Mouse (Mus musculus) thymus, postnatal 36 days (tissue): Measurements from ENCODE around the gene Ift88.

Experiments
- DNase-seq, 2 experiments: peaks; one replicate each; pipeline ENCODE4 v3.0.0; 2022; ENCODE audit warnings: mixed read lengths in 2 of 2

Gene Ift88

DNA sequence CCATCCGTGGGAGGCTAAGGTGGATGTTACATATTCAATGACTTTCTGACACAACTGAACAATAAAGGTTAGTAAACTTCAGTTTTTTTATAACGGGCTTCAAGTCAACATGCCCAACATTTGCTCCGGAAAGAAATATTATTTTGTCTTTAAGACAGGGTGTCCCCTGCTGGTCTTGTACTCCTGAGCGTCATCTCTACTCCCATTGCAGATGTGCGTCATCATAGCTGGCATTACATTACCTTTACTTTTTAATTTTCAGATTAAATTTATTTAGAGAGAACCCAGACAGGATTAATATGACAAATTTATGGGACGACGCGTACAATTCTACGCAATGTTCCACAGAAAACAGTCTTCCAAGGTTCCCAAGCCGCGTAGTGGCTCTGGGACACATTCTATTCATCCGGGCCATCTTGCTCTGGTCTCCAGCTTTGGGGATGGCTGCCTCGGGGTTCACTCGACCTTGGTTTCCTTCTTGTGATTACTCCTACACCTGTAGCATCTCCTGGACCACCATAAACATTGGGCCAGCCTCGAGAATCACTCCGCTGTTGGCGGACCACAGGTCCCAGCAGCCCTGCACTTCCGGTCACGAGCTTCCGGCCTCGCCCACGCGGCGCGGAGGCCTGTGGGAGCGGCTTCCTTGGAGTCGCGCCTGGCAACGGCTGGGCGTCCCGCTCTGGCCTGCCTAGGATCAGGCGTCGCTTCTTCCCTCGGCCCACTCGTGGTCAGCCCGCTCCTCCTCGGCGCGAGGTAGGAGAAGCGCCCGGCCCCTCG is at the start of gene Ift88:
TSS of gene Ift88 (plus strand) at position 631 of the 780 bp plus-strand sequence.
- DNase-seq = peak; percentile 83 to 84

DNA sequence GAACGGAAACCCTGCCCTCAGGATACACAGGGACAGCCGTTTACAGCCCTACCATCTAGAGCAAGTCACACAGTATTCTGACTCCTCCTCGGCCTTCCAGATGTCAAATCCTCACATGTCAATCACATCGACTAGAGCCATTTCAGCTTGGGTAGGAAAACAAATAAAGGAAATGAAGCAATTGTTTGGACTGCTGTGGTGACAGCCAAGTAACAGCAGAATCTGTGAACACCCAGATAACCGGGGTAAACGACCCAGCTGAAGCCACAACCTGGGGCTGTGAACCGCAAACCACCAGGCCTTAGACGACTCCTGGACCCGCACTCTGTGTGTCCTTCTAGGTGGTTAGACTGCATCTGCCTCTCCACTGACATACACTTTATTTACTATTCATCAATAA is 48.7 kb upstream of the Ift88 start:
- DNase-seq = no peak

DNA sequence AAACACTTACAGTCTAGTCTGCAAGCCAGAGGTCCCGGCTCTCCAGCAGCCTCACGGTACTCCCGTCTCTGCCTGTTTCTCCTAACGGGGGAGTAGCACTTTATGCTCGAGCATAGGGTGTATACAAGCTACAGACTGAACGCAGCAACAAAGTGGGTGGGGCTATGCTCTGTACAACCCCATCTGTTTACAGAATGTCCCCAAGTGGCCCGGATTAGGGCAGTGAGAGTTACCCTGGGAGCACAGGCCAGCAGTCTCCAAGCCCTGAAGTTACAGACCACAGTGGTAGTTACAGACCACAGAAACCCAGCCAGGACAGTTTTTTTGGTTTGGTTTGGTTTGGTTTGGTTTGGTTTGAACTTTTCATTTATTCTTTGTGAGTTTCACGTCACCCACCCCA is 47.8 kb upstream of the Ift88 start:
- no peak for DNase-seq

DNA sequence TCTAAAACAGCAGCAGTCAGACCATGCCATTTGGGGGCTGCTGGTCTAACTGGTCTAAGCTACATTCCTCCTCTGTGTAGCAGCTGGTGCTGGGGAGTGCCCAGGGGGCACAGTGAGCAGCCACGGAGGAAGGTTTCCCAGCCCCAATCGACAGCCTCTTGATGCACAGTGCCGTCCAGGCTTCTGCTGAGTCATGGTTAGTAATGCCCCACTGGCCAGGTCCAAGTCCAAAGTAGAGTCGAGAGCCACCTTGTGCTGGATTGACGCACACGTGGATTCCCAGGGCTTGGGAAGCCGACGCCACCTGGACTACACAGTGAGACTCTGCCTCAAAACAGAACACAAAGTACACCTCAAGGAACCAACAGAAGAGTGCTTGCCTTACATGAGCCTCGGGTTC is 46.9 kb upstream of the Ift88 start:
- DNase-seq = no peak

DNA sequence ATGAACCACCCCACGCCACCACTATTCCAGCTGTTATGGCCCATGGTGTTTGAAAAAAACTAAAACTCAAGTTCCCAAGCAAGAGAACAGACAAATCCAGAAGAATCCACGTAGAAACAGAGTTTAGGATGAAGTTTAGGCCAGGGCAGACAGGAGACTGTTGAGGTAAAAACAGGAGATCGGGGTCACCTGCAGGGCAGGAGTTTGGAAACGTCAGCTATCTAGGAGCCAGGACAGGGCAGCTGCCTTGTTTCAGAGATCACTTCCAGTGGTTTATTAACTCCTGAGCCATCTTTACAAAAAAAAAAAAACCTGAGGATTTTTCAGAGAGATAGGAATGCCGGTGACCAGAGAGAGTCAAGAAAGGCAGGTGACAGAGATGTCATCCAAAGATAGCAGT is 46.3 kb upstream of the Ift88 start:
- DNase-seq = no peak

DNA sequence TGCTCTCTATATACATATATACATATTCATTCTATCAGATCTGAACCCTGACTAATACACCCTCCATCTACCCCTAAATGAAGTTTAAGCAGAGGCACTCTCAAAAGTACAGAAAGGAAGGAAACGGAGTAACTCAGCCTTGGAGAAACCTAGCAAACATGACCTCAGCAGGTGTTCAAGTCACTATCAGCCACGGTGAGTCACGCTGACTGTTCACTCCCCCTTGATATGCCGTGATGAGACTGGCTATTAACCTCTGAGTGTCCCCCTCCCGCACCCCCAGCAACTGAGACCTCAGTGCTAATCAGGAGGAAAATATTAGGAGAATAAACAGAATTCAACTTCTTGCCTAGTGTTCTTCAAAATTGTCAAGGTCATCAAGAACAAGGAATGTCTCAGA is 38.2 kb upstream of the Ift88 start:
- DNase-seq = no peak

DNA sequence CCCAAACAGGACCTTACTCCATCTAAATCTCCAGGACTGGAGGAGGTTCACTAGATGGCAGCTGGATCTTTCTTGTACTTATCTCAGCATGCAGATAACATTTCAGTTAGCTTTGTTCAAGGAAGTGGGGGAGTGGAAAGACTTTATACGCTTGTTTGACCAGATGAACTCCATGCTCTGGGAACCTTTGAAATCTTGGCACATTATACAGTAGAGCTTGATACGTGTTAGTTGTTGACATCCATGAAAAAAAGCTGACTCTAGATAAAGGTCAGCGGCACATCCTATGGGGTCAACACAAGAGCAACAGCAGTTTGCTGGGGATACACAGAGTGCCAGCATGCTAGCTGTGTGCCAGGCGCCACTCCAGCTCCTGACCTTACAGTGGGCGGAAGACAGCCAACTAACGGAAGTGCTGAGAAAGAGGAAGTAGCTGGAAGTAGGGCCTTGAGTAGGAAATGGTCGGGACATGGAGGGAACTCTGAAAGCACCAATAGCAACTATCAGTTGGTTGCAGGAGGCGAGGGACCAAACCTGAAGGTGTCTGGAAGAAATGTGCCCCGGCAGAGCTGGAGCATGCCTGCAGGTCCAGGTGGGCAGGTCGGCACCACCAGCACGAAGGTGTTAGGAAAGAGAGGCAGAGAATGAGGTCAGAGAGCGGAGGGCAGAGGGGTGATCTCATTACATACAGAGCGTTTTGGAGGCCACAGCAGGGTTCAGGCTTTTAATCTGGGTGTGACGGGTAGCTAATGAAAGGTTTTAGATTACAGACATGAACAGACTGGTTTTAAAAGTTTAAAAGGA is 36.9 kb upstream of the Ift88 start:
- no peak for DNase-seq

DNA sequence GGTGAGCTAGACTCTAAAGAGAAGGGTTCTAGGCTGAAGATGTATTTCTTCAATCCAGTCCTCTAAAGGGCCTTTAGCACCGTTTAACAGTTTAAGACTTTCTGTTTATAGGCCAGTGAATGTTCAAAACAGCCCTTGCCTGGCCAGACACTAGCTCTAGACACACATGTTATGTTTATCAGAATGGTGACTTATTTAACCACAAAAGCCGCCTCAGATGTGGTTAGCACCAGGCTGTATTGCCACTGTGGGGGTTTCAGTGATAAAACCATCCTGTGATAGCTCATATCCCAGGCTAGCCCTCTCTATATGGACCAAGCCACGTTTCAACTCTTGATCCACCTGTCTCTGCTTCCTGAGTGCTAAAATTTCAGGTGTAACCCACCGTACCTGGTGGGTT is 32.2 kb upstream of the Ift88 start:
- no peak for DNase-seq

DNA sequence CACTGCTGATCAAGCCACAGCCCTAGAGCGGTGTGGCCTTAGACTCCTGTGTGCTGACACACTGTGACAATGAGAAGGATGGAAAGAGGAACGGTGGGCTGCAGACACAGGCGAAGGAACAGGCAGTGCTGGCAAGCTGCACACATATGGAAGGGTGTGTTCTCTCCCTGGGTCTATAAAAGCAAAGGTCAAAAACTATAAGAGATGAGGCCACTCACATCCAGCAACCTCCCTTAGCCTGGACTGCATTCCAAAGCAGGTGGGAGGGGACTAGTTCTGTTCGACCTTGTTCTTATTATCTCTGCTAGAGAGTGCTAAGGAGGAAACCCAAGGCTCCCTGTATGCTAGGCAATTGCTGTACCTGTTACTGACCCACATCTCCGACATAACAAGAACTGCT is 31.6 kb upstream of the Ift88 start:
- DNase-seq = no peak

DNA sequence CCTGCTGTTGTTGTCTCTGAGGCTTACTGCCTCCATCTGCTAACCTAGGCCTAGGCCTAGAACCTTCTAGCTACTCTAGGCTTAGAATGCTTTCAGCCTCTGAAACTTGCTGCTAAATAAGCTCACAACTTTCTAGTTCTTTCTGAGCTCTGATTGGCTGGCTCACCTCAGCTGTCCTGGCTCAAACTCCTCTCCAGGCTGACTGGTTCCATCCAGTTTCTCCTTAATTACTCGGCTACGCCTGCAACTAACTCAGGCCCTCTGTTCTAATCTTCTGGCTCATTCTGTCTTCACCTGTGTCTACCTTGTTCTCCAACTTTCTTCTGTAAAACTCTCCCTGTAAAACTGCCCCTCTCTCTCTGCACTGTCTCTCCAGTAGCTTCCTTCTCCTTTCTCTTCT is 28.4 kb upstream of the Ift88 start:
- DNase-seq = no peak

DNA sequence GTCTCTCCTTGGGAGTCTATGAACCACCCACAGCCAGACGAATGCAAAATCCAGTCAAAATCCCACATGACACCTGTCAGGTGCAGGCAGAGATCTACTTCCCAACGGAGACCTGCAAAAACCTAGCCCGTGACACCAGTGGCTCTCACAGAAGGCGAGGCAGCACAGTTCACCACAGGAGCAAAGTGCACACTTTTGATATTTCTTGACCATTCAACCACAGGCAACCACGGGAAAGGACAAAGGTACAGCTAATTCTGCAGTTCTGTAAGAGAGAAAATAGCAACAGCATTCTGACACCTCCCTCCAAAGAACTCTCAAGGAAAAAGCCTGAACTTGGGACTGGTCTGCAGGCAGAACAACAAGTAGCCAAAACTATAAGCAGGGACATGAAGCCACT is 26.6 kb upstream of the Ift88 start:
- DNase-seq = no peak

DNA sequence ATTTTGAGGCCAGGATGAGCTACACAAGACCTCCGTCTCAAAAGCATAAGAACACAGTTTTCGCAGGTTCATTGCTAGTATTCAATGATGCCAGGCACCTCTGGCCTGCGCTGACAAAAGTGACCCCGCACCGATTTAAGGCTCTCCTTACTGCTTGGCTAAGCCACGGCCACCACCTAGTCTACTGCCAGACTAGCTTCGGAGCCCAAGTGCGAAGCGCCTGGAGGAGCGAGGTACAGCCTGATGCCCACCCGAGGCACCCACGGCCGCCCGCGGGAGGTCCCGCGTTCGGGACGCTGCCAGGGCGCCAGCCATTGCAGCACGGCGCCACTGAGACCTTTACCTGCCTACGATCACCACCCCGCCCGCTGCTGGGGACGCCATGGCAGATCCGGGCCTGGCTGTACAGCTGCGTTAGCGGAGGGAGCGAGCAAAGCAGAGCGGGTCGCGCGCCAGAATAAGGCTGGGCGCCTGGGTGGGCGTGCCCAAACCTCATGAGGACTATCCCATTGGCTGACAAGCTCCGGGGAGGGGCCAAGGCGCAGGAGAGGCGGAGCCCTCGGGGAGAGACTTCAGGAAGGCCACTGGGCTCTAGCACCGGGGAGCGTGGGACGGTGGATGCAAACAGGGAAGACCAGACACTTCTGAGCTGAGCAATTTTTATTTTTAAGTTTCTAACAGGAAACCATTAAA is 25.7 kb upstream of the Ift88 start, which contains the start of gene Cryl1:
TSS of gene Cryl1 (minus strand) at position 465 of the 693 bp plus-strand sequence.
- DNase-seq = peak; percentile 99

DNA sequence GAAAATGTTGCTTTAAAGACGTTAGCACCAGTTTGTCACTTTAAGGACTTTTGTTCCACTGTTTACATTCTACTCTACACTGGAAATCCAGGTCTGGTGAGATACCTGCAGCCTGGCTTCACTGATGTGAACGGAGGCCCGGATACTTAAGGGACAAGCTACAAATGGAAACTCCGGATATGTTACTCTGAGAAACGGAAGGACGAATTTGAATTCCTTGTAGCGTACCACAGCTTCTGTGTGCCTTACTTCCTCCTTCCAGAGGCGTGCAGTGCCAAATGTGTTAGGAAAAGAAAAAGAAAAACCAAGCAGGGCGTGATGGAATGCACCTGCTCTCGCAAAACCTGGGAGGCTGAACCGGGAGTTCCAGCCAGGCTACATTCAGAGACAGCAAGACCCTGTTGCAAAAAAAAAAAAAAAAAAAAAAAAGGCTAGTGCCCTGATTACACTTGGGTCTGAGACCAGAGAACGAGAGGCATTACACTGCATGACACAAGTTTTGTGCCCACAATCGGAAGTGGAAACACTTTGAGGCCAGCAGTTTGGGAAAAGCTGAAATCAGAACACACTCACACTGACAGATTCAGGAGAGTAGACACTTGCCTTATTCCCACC is 24.9 kb upstream of the Ift88 start:
- no peak for DNase-seq

DNA sequence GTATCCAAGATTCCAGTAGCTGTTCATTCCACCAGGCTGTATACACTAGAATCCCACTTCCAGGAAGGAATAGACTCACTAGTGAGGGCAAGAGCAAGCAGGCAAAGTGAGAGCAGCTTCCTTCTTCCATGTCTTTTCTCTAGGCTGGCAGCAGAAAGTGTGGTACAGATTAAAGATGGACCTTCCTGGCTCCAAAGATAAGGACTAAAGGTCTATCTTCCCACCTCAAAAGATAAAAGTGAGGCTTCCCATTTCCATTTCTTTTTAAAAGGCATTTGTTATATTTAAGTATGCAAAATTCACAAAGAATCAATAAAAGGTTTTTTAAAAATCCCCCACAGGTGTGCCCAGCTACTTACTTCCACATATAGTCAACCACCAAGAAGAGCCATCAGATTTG is 21.0 kb upstream of the Ift88 start:
- DNase-seq = no peak

DNA sequence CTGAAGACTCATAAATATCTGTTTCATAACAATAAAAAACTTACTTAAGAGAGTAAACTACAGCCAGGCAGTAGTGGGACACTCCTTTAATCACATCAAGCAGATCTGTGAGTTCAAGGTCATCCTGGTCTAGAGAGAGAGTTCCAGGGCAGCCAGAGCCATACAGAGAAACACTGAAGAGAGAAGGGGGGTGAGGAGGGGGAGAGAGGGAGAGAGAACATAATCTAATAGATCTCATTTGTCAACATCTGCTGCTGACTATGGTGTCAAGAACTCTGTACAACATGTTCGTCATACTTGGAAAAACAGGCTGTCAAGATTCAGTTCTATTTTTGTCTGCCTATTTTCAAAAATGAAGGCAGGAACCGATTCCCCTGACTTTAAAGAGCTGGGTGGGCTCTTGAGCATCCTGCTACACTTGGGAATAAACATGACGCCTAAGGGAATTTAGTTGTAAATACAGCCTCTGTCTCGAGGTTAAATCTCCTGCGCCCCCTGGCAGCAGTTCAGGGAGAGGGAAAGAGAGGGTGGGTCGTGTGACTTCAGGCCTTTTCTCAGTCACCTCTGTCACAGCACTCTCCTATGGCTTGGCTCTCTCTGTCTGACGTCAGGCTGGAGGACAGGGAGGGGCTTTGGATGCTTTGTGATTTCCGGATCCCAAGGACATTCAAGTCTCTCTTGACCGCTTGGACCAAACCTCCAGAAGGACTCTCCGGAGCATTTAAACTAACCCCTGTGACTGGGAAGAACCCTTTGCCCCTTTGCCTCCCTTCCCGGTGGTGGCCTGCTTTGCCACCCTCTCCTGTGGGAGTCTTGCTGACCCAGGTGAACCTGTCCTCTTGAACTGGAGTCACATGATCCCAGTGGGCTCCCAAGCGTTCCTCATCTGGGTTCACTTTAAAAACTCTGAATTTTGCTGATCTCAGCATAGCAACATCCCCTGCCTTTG is 16.5 kb upstream of the Ift88 start:
- peak; percentile 51 to 56 for DNase-seq

DNA sequence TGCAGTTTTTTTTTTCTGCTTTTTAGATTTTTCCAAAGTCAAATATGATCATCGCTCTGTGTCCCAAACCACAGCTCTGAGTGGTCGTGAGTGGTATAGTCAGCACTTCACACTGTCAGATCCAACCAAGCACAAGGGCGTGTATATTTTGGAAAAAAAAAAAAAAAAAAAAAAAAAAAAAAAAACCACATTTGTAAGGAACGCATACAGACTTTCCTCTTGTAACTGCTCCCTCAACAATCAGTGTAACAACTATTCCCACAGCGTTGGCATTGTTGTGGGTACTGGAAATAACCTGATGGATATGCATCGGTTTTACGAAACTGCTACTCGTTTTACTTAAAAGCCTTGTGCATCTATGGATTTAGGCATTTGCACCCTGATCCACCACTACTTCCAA is 15.8 kb upstream of the Ift88 start:
- no peak for DNase-seq

DNA sequence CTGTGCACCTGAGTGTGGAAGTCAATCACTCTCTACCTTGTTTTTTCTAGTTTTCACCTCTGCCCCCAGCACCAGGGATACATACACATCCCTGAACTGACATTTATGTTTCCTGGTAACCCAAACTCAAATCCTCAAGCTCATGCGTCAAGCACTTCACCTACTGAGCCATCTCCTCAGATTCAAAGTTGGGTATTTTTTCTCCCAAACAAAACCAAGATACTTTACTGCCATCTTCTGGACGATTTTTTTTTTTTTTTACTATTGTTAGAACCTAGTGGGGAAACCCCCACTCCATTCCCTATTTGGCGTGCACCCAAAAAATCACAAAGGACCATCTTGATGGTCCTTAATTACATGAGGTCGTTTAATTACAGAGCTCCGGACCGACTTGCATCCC is 14.8 kb upstream of the Ift88 start:
- no peak for DNase-seq

DNA sequence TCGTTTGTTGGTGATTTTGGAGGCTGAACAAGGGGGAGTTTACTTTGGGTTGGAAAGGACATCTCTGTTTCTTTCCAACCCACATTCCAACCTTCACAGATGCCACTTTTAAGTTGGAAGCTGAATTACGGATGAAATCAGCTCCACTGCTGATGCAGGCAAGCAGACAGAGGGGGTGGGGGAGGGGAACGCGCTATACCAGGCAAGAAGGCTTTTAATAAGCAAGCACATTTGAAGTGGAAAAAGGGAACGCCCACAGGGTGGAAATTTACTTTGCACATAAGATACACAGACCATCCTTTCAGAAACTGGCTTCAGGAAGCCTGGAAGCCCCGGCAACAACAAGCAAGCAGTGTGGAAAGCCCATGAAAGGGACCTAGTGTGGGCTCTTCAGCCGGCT is 11.7 kb upstream of the Ift88 start:
- no peak for DNase-seq

DNA sequence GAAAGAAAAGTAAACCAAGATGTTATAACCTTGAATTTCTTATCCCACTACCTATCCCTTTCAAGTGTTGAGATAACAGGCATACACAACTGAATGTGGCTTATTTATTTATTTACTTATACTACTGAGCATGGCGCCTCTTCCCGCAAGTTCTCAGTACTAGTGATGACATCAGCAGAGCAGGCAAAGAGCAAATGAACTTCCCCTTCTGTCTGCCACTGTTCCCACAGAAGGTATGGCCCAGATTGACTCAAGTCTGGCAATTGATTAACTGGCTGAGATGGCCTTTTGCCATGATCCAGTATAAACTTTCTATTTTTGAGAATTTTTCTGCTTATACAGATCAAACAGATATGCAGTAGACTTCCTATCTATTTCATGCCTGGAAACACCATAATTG is 6.7 kb upstream of the Ift88 start:
- no peak for DNase-seq

DNA sequence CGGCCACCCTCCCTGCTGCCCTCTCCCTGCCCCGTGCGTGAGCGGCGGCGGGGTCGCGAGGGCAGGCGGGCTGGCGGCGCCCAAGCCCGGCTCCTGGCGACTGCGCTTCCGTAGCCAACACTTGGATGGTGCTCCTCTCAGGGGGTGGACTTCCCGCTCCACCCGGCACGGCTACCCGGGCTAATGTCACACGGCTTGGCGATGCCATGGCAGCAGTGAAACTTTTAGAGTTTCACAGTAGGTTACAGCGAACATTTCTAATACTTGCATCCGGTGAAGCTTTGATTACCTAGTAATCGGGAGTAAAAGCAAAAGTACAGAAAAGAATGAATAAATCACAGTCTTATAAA is 325 bp downstream of the Ift88 start:
- DNase-seq = no peak

DNA sequence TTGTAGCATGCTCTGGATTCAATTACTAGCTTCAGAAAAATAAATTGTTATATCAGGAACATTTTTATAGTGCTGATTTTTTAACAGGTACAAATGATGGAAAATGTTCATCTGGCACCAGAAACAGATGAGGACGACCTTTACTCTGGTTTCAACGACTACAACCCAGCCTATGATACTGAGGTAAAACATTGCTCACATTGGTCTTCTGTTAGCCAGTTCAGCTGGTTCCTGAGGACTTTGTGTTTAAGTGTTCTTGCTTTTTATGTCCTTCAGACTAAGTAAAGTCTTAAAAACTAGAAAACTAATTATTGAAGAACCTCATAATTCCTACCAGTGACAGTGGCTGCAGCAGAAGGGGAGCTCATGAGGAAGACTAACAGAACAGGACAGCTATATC is 6.6 kb downstream of the Ift88 start:
- no peak for DNase-seq

DNA sequence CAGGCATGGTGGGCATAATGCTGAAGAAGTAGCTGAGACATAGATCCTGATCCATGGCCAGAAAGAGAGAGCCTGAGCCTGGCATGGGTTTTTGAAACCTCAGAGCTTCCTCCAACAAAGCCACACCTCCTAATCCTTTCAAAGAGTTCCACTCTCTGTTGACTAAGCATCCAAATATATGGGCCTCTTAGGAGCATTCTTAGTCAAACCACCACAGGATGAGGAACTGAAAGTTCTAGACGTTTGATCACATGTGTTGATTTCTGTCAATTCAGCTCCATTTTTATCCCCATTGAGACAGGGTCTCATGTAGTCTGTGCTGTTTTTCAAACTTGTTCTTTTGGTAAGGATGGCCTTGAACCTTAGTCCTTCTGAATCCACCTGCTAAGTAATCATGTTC is 28.7 kb downstream of the Ift88 start:
- DNase-seq = no peak
